20 mouse cellular contexts compared by ENCODE assay signal in the genomic region with DNA sequence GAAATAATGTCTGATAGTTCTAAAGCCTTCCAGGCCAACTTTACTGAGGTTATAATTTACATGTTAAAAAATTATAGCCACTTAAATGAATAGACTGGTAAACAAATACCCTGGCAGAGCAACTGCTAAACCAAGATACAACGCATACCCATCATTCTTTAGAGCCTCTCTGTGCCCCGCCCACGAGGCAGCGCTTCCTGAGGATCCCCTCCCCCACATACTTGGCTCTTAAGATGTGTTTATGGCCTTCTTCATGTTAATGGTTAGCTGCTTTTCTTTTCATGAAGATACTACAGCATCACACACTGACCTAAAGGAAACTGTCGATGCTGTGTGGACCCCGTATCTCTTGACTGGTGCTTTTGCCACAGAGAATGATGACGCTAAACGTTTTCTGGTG. TPM values are rescaled to one million over a fixed set of nuclear protein-coding genes. Genes with fewer than 3 reads are reported as not detected.
A peak's percentile ranks its signal among the peaks of the same experiment; 100 is the strongest.
DNase-seq lines count a peak whose midpoint lies in the region; ATAC-seq and TF ChIP-seq lines count a peak whose summit lies in the region.
"Had no signal": no experiment of that assay in that cellular context is flagged by ENCODE, and none has a peak within 500 bp of the region (broad histone marks: within the 10 kb centered on the region; RNA-seq: fewer than 3 reads in every experiment).

No protein-coding gene starts in this region.

- 77% methylated on average over 8 of the region's 8 CpGs for WGBS in kidney, postnatal 0 days
- WGBS in kidney, embryonic 14.5 days, result 77% methylated on average over 8 of the region's 8 CpGs

- no peak overlapping the region for H3K27ac ChIP-seq in kidney, postnatal 0 days
- no peak overlapping the region for H3K27ac ChIP-seq in kidney, embryonic 14.5 days (ENCODE audit: low read depth, low read length)
- H3K27ac ChIP-seq: embryonic facial prominence, embryonic 10.5 days; forebrain, embryonic 13.5 days; hindbrain, embryonic 14.5 days had no signal

- no peak for ATAC-seq in kidney, postnatal 0 days (replicated peaks; ENCODE audit: low FRiP score, low read depth)
- no peak for ATAC-seq in kidney, embryonic 14.5 days (ENCODE audit: low FRiP score, low TSS enrichment)
- ATAC-seq: activated CD4-positive, CD25-positive, alpha-beta regulatory T cell, adult 4 months; forebrain, embryonic 13.5 days; forebrain, postnatal 0 days had no signal

- no peak overlapping the region for H3K9ac ChIP-seq in kidney, postnatal 0 days (ENCODE audit: low read depth, low read length)
- no peak overlapping the region for H3K9ac ChIP-seq in kidney, embryonic 14.5 days (ENCODE audit: low read depth, low read length)
- H3K9ac ChIP-seq: forebrain, embryonic 13.5 days; forebrain, postnatal 0 days; heart, embryonic 12.5 days; hindbrain, embryonic 14.5 days had no signal

- TF ChIP-seq CTCF in kidney, postnatal 0 days (IDR thresholded peaks at IDR 0.05; ENCODE audit: low read depth), result no peak

- peak; percentile 38 for DNase-seq in kidney, postnatal 0 days (ENCODE audit: low spot score)
- DNase-seq in ES-CJ7 (ENCODE audit: low read depth, low spot score) (peak; percentile 19), R1 (ENCODE audit: low read depth, low spot score) (peak; percentile 53)
- peak; percentile 37 to 48 for DNase-seq in kidney, postnatal 36 days
- DNase-seq in ovary, postnatal 36 days (ENCODE audit: low spot score), result no peak
- DNase-seq in thymus, postnatal 10 days (ENCODE audit: low spot score in 2 of 2), result no peak
- DNase-seq: adrenal gland, postnatal 25 days; cerebellum, adult 18-20 months; cerebellum, adult 9-11 months; forebrain, postnatal 0 days; gastrocnemius, adult 2 months; gastrocnemius, postnatal 25 days had no signal

- no peaks in the 10 kb centered on the region for H3K36me3 ChIP-seq in kidney, postnatal 0 days (ENCODE audit: insufficient read depth, low read length)
- no peaks in the 10 kb centered on the region for H3K36me3 ChIP-seq in kidney, embryonic 14.5 days (ENCODE audit: control insufficient read depth, insufficient read depth, low read length)
- H3K36me3 ChIP-seq: heart, embryonic 12.5 days had no signal

- H3K4me3 ChIP-seq in kidney, postnatal 0 days (replicated peaks; ENCODE audit: low read depth, low read length), result no peak overlapping the region
- no peak overlapping the region for H3K4me3 ChIP-seq in kidney, embryonic 14.5 days (ENCODE audit: low read length)
- H3K4me3 ChIP-seq: embryonic facial prominence, embryonic 10.5 days; forebrain, embryonic 13.5 days; gastrocnemius, adult 2 months; heart, embryonic 12.5 days; hindbrain, embryonic 10.5 days had no signal

- no peaks in the 10 kb centered on the region for H3K9me3 ChIP-seq in kidney, postnatal 0 days (replicated peaks; ENCODE audit: low read length)
- no peaks in the 10 kb centered on the region for H3K9me3 ChIP-seq in kidney, embryonic 14.5 days (ENCODE audit: control insufficient read depth, low read length)
- H3K9me3 ChIP-seq: embryonic facial prominence, embryonic 10.5 days; forebrain, embryonic 13.5 days; G1E; heart, embryonic 12.5 days; hindbrain, embryonic 10.5 days had no signal

- H3K4me1 ChIP-seq in kidney, postnatal 0 days (replicated peaks; ENCODE audit: insufficient read depth, low read length), result peaks cover 2% of the 10 kb centered on the region; the same call in 1 of the 2 replicates
- no peaks in the 10 kb centered on the region for H3K4me1 ChIP-seq in kidney, embryonic 14.5 days (ENCODE audit: control insufficient read depth, insufficient read depth, low read length)

- H3K4me2 ChIP-seq in kidney, postnatal 0 days (ENCODE audit: low read length), result no peak overlapping the region
- H3K4me2 ChIP-seq in kidney, embryonic 14.5 days (replicated peaks; ENCODE audit: low read depth, low read length), result no peak overlapping the region
- H3K4me2 ChIP-seq: forebrain, embryonic 13.5 days; heart, embryonic 12.5 days; hindbrain, embryonic 14.5 days had no signal

- H3K27me3 ChIP-seq in kidney, postnatal 0 days (ENCODE audit: insufficient read depth, low read length), result no peaks in the 10 kb centered on the region
- H3K27me3 ChIP-seq in kidney, embryonic 14.5 days (ENCODE audit: control insufficient read depth, insufficient read depth, low read length), result no peaks in the 10 kb centered on the region
- H3K27me3 ChIP-seq: forebrain, embryonic 13.5 days; heart, embryonic 12.5 days had no signal

RNA-seq across cellular contexts. Expression of gene Dcun1d4, which starts 17.8 kb away (rescaled TPM):
- polyA plus RNA-seq in kidney, postnatal 0 days (2015; fragmentation: Nextera tagmentation; extraction: Ambion mirVana), result 22.0 and 23.8 TPM in 2 replicates
- polyA plus RNA-seq in kidney, embryonic 14.5 days (2014; fragmentation: Nextera tagmentation; extraction: Ambion mirVana), result 21.0 and 29.8 TPM in 2 replicates

Comparison
In these comparisons a context has a peak if more than half of its experiments do, and no peak if none do; other contexts are left out.
1. DNase-seq: peak in kidney, postnatal 0 days (single experiment), ES-CJ7 (single experiment), R1 (single experiment) and kidney, postnatal 36 days (2 of 2); none in ovary, postnatal 36 days (single experiment) and thymus, postnatal 10 days (0 of 2).